Mouse (Mus musculus): Measurements from ENCODE around the gene Cbl.

GRCm38 (mm10) chr9:44192794-44193193, 41.1 kb downstream of the Cbl start:
- no peak for TF ChIP-seq CTCF (IDR thresholded peaks at IDR 0.05; ENCODE audit: low read depth, low read length)
- TF ChIP-seq TAL1 (conservative IDR thresholded peaks at IDR 0.05; ENCODE audit: low read depth, low read length) = no peak
